Mouse (Mus musculus) heart, embryonic 12.5 days (tissue): Measurements from ENCODE around the gene Celf1. TPM values are rescaled to one million over a fixed set of nuclear protein-coding genes. Genes with fewer than 3 reads are reported as not detected.
A peak's percentile ranks its signal among the peaks of the same experiment; 100 is the strongest.

ENCODE experiments used
- ATAC-seq: fragments of 200-750 bp; cut with Nextera tagmentation; 2 replicates; pipeline ENCODE4 v1.8.0; 2017; ENCODE audit warnings: moderate TSS enrichment, moderate library complexity; ENCODE audit not compliant: insufficient number of reproducible peaks, low FRiP score
- H3K27ac ChIP-seq: fragments of 300-500 bp; sonication (generic); 2 replicates; pipeline ENCODE4 v1.5.1; 2016; ENCODE audit warnings: mild to moderate bottlenecking, moderate library complexity; ENCODE audit not compliant: poor library complexity, severe bottlenecking
- H3K27me3 ChIP-seq: fragments of 300-500 bp; sonication (generic); replicated peaks from 2 replicates; pipeline ENCODE4 v1.6.1; 2016; ENCODE audit warnings: mild to moderate bottlenecking, moderate library complexity
- H3K36me3 ChIP-seq: fragments of 300-500 bp; sonication (generic); 2 replicates; pipeline ENCODE4 v1.6.1; 2016; ENCODE audit warnings: mild to moderate bottlenecking, moderate library complexity
- H3K4me1 ChIP-seq: fragments of 300-500 bp; sonication (generic); replicated peaks from 2 replicates; pipeline ENCODE4 v1.6.1; 2016; ENCODE audit warnings: mild to moderate bottlenecking
- H3K4me2 ChIP-seq: fragments of 300-500 bp; sonication (generic); 2 replicates; pipeline ENCODE4 v1.6.1; 2016; ENCODE audit warnings: mild to moderate bottlenecking, moderate library complexity
- H3K4me3 ChIP-seq: fragments of 300-500 bp; sonication (generic); 2 replicates; pipeline ENCODE4 v1.5.1; 2016; ENCODE audit warnings: mild to moderate bottlenecking
- H3K9ac ChIP-seq: fragments of 300-500 bp; sonication (generic); 2 replicates; pipeline ENCODE4 v1.6.1; 2016; ENCODE audit warnings: mild to moderate bottlenecking, moderate library complexity
- H3K9me3 ChIP-seq: fragments of 300-500 bp; sonication (generic); replicated peaks from 2 replicates; pipeline ENCODE4 v1.6.1; 2016; ENCODE audit warnings: mild to moderate bottlenecking, moderate library complexity
- WGBS: fragments of 180-500 bp; shearing (Covaris S2); methylation state at CpG from one replicate; pipeline ENCODE4 v1.1.7; 2016; 5-methylcytosine and 5-hydroxymethylcytosine counted together
- polyA plus RNA-seq: library from polyadenylated mRNA; unstranded; fragments of >200 nt; fragmentation: Nextera tagmentation; extraction: Ambion mirVana; gene quantifications from 2 replicates; pipeline ENCODE4 v1.2.1, GENCODE M21; 2016

The Celf1 gene
- polyA plus RNA-seq, 1 experiment from 2014 or later, result 136 TPM

DNA sequence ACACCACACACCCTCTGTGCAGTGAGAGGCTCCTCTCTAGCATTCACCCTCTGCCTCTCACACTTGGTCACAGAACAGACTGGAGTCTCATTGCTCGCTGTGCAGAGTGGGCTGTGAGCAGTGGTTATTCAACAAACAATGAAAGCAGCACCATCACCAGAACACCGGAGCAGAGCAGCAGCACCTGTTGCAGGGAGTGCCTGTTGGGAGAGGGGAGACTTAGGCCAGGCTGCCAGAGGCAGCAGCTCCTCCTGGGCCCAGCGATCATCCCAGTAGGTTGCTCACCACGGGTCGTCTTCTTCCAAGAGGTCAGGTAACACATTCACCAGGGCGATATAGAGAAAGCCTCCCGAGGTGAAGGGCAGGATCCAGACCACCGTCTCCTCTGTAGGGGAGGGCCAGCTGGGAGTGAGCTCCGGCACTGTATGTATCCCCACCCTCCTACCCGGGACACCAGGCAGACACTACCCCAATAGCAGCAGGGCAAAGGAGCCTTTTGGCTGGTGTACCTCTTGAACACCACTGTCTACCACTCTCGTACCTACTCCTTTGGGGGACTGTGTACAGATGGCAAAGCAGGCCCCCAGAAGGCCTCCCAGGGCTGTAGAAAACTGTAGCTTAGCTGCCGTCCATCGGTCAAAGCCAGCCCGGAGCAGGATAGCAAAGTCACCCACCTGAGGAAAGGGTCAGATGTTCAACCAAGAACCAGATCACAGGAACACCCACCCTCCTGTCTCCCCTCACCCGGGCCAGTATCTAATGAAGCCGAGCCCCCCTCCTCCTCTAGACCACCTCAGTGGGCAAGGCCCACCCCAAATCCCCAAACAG is 122.8 kb downstream of the Celf1 start:
- H3K4me1 ChIP-seq, result peaks cover 30% of the 10 kb centered on the region
- H3K4me3 ChIP-seq, result no peak overlapping the region
- no peaks in the 10 kb centered on the region for H3K9me3 ChIP-seq
- ATAC-seq, result no peak
- peaks cover 80% of the 10 kb centered on the region for H3K36me3 ChIP-seq
- H3K9ac ChIP-seq, result peak overlapping the region; percentile 38; the same call in 1 of the 2 replicates
- WGBS, result 90% methylated on average over 16 of the region's 16 CpGs
- H3K4me2 ChIP-seq, result no peak overlapping the region
- H3K27ac ChIP-seq, result peak overlapping the region; percentile 81; the same call in 1 of the 2 replicates
- no peaks in the 10 kb centered on the region for H3K27me3 ChIP-seq

DNA sequence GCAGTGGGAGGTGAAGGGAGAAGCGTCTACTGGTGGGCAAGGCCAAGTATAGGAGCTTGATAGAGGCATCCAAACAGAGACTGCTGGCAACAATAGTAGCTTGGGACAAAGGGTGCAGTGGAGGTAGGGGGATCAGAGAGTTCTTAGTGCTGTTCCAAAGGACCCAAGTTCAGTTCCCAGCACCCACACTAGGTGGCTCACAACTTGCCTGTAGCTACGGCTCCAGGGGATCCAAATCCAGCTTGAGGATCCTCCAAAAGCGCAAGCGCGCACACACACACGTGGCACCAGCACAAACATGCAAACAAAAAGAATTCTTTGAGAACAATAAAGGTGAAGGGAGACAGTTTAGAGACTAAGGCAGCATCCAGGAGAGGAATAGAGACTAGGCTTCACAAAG is 124.0 kb downstream of the Celf1 start:
- H3K4me1 ChIP-seq, result peaks cover 42% of the 10 kb centered on the region

GRCm38 (mm10) chr2:91065544-91065943 is 125.4 kb downstream of the Celf1 start:
- Histone ChIP-seq H3K27ac (no peak overlapping the region), H3K36me3 (peaks cover 60% of the 10 kb centered on the region), H3K4me1 (peaks cover 43% of the 10 kb centered on the region), H3K9ac (no peak overlapping the region), H3K27me3 (no peaks in the 10 kb centered on the region), H3K4me3 (no peak overlapping the region), H3K9me3 (no peaks in the 10 kb centered on the region), H3K4me2 (no peak overlapping the region)
- 48% methylated on average over 3 of the region's 3 CpGs for WGBS
- no peak for ATAC-seq

More for the DNA sequence above, 124.0 kb downstream of the Celf1 start:
- Histone ChIP-seq H3K27ac (no peak overlapping the region), H3K27me3 (no peaks in the 10 kb centered on the region), H3K4me3 (no peak overlapping the region), H3K9ac (no peak overlapping the region), H3K9me3 (no peaks in the 10 kb centered on the region), H3K36me3 (peaks cover 69% of the 10 kb centered on the region), H3K4me2 (no peak overlapping the region)
- no peak for ATAC-seq
- WGBS, result 92% methylated on average over 6 of the region's 6 CpGs

- Histone ChIP-seq H3K4me2 (no peak overlapping the region), H3K4me1 (peaks cover 40% of the 10 kb centered on the region), H3K36me3 (peaks cover 53% of the 10 kb centered on the region), H3K4me3 (no peak overlapping the region), H3K9ac (no peak overlapping the region), H3K27ac (no peak overlapping the region), H3K27me3 (no peaks in the 10 kb centered on the region), H3K9me3 (no peaks in the 10 kb centered on the region)
- ATAC-seq, result no peak
- 80% methylated on average over 3 of the region's 3 CpGs for WGBS
Observed at GRCm38 (mm10) chr2:91066455-91066854, 126.3 kb downstream of the Celf1 start.

- Histone ChIP-seq H3K4me2 (peak overlapping the region; percentile 77), H3K4me1 (peaks cover 24% of the 10 kb centered on the region), H3K27ac (no peak overlapping the region), H3K9me3 (no peaks in the 10 kb centered on the region), H3K9ac (peak overlapping the region; percentile 67), H3K4me3 (peak overlapping the region; percentile 70), H3K27me3 (no peaks in the 10 kb centered on the region), H3K36me3 (peaks cover 35% of the 10 kb centered on the region)
- ATAC-seq, result no peak
- WGBS, result 59% methylated on average over 13 of the region's 13 CpGs
Observed at GRCm38 (mm10) chr2:91068162-91068871, 128.1 kb downstream of the Celf1 start.

- WGBS, result 43% methylated on average over 6 of the region's 6 CpGs
Observed at GRCm38 (mm10) chr2:91068872-91069165, 128.6 kb downstream of the Celf1 start.

More at GRCm38 (mm10) chr2:91068872-91069165, 128.6 kb downstream of the Celf1 start:
- no peaks in the 10 kb centered on the region for H3K9me3 ChIP-seq
- peak overlapping the region; percentile 77 for H3K4me2 ChIP-seq
- no peaks in the 10 kb centered on the region for H3K27me3 ChIP-seq
- peak overlapping the region; percentile 67 for H3K9ac ChIP-seq
- peaks cover 24% of the 10 kb centered on the region for H3K4me1 ChIP-seq
- no peak for ATAC-seq
- no peak overlapping the region for H3K27ac ChIP-seq
- peaks cover 30% of the 10 kb centered on the region for H3K36me3 ChIP-seq
- H3K4me3 ChIP-seq, result peak overlapping the region; percentile 70

Other genes with a start within 250 kb of the Celf1 start
- gene Fnbp4, start 195.0 kb upstream of the Celf1 start, polyA plus RNA-seq, result 73.7 and 80.2 TPM in 2 replicates
- gene Agbl2, start 157.7 kb upstream of the Celf1 start, polyA plus RNA-seq, result 1.1 and 1.4 TPM in 2 replicates
- 201 and 211 TPM in 2 replicates for gene Mtch2, start 93.2 kb upstream of the Celf1 start, polyA plus RNA-seq
- 16.5 and 18.9 TPM in 2 replicates for gene C1qtnf4, start 54.5 kb upstream of the Celf1 start, polyA plus RNA-seq
- 27.0 and 27.3 TPM in 2 replicates for gene Kbtbd4, start 35.6 kb upstream of the Celf1 start, polyA plus RNA-seq
- 332 and 336 TPM in 2 replicates for gene Ndufs3, start 35.6 kb upstream of the Celf1 start, polyA plus RNA-seq
- gene Rapsn, start 95.2 kb downstream of the Celf1 start, polyA plus RNA-seq, result 17.2 and 17.8 TPM in 2 replicates
- 245 and 252 TPM in 2 replicates for gene Psmc3, start 113.6 kb downstream of the Celf1 start, polyA plus RNA-seq
- gene Slc39a13, start 130.0 kb downstream of the Celf1 start, polyA plus RNA-seq, result 42.5 and 44.3 TPM in 2 replicates
- gene Spi1, start 142.0 kb downstream of the Celf1 start, polyA plus RNA-seq, result 3.0 and 3.1 TPM in 2 replicates
- 1,039 and 1,047 TPM in 2 replicates for gene Mybpc3, start 177.8 kb downstream of the Celf1 start, polyA plus RNA-seq
- gene Madd, start 243.5 kb downstream of the Celf1 start, polyA plus RNA-seq, result 6.5 and 7.7 TPM in 2 replicates